Mouse (Mus musculus) stomach, embryonic 16.5 days (tissue): ENCODE measurements around the gene Pdzrn4. TPM values are rescaled to one million over a fixed set of nuclear protein-coding genes. Genes with fewer than 3 reads are reported as not detected.

Source experiments
- ATAC-seq: fragments of 200-750 bp; cut with Nextera tagmentation; 2 replicates; pipeline ENCODE4 v1.8.0; 2017; ENCODE audit warnings: moderate number of reproducible peaks, moderate TSS enrichment; ENCODE audit not compliant: insufficient read depth, low FRiP score
- H3K27ac ChIP-seq: fragments of 300-500 bp; sonication (generic); 2 replicates; pipeline ENCODE4 v1.5.1; 2014; ENCODE audit warnings: low read length
- H3K27me3 ChIP-seq: fragments of 300-500 bp; sonication (generic); 2 replicates; pipeline ENCODE4 v1.6.1; 2014; ENCODE audit warnings: low read length, control low read depth, mixed read lengths; ENCODE audit not compliant: control insufficient read depth, insufficient read depth
- H3K36me3 ChIP-seq: fragments of 300-500 bp; sonication (generic); 2 replicates; pipeline ENCODE4 v1.6.1; 2014; ENCODE audit warnings: low read length; ENCODE audit not compliant: control insufficient read depth, insufficient read depth
- H3K4me1 ChIP-seq: fragments of 300-500 bp; sonication (generic); 2 replicates; pipeline ENCODE4 v1.6.1; 2014; ENCODE audit warnings: low read length, control low read depth, mixed read lengths; ENCODE audit not compliant: control insufficient read depth, insufficient read depth
- H3K4me2 ChIP-seq: fragments of 300-500 bp; sonication (generic); 2 replicates; pipeline ENCODE4 v1.6.1; 2014; ENCODE audit warnings: low read depth, low read length, mixed read lengths
- H3K4me3 ChIP-seq: fragments of 300-500 bp; sonication (generic); replicated peaks from 2 replicates; pipeline ENCODE4 v1.5.1; 2014; ENCODE audit warnings: mild to moderate bottlenecking, low read length
- H3K9ac ChIP-seq: fragments of 300-500 bp; sonication (generic); 2 replicates; pipeline ENCODE4 v1.6.1; 2014; ENCODE audit warnings: low read length
- H3K9me3 ChIP-seq: fragments of 300-500 bp; sonication (generic); replicated peaks from 2 replicates; pipeline ENCODE4 v1.6.1; 2016; ENCODE audit warnings: low read length, control low read depth; ENCODE audit not compliant: control insufficient read depth
- WGBS: fragments of 180-500 bp; shearing (Covaris S2); extraction: QIAGEN DNeasy Blood & Tissue Kit; methylation state at CpG from one replicate; pipeline ENCODE4 v1.1.7; 2014; 5-methylcytosine and 5-hydroxymethylcytosine counted together
- polyA plus RNA-seq: library from polyadenylated mRNA; unstranded; fragments of >200 nt; fragmentation: Nextera tagmentation; extraction: Ambion mirVana; gene quantifications from 2 replicates; pipeline ENCODE4 v1.2.1, GENCODE M21; 2015

The Pdzrn4 gene
- polyA plus RNA-seq, 1 experiment from 2014 or later = 2.7 TPM

- H3K36me3 ChIP-seq = no peaks in the 10 kb centered on the region
- H3K4me3 ChIP-seq = no peak overlapping the region
- WGBS = 76% methylated on average over 6 of the region's 6 CpGs
- no peak overlapping the region for H3K4me2 ChIP-seq
- no peaks in the 10 kb centered on the region for H3K9me3 ChIP-seq
- ATAC-seq = no peak
- no peaks in the 10 kb centered on the region for H3K27me3 ChIP-seq
- H3K27ac ChIP-seq = no peak overlapping the region
- H3K4me1 ChIP-seq = no peaks in the 10 kb centered on the region
- H3K9ac ChIP-seq = no peak overlapping the region
These were observed 165.5 kb downstream of the Pdzrn4 start for GRCm38 (mm10) chr15:92562149-92562548.

- no peak for ATAC-seq
- Histone ChIP-seq H3K27ac (no peak overlapping the region), H3K4me1 (no peaks in the 10 kb centered on the region), H3K36me3 (no peaks in the 10 kb centered on the region), H3K4me2 (no peak overlapping the region), H3K27me3 (no peaks in the 10 kb centered on the region), H3K9ac (no peak overlapping the region), H3K9me3 (no peaks in the 10 kb centered on the region), H3K4me3 (no peak overlapping the region)
- WGBS = 63% methylated on average over 2 of the region's 2 CpGs
These were observed 166.9 kb downstream of the Pdzrn4 start for GRCm38 (mm10) chr15:92563576-92563975.

- no peaks in the 10 kb centered on the region for H3K9me3 ChIP-seq
- H3K27ac ChIP-seq = no peak overlapping the region
- no peak overlapping the region for H3K4me3 ChIP-seq
- no peak overlapping the region for H3K9ac ChIP-seq
- no peaks in the 10 kb centered on the region for H3K4me1 ChIP-seq
- H3K4me2 ChIP-seq = no peak overlapping the region
- WGBS = 69% methylated on average over 3 of the region's 3 CpGs
- no peaks in the 10 kb centered on the region for H3K36me3 ChIP-seq
- no peaks in the 10 kb centered on the region for H3K27me3 ChIP-seq
- no peak for ATAC-seq
These were observed 174.0 kb downstream of the Pdzrn4 start for GRCm38 (mm10) chr15:92570526-92571243.

GRCm38 (mm10) chr15:92571244-92571539 is 174.5 kb downstream of the Pdzrn4 start:
- WGBS = 39% methylated on average over 5 of the region's 5 CpGs
- no peak for ATAC-seq
- no peaks in the 10 kb centered on the region for H3K27me3 ChIP-seq

GRCm38 (mm10) chr15:92577476-92577875 is 180.8 kb downstream of the Pdzrn4 start:
- no peaks in the 10 kb centered on the region for H3K9me3 ChIP-seq
- no peaks in the 10 kb centered on the region for H3K4me1 ChIP-seq
- H3K36me3 ChIP-seq = no peaks in the 10 kb centered on the region
- H3K4me2 ChIP-seq = no peak overlapping the region
- H3K27me3 ChIP-seq = no peaks in the 10 kb centered on the region
- no peak overlapping the region for H3K9ac ChIP-seq
- no peak overlapping the region for H3K4me3 ChIP-seq
- ATAC-seq = no peak
- 46% methylated on average over 11 of the region's 11 CpGs for WGBS
- H3K27ac ChIP-seq = no peak overlapping the region

More at GRCm38 (mm10) chr15:92571244-92571539, 174.5 kb downstream of the Pdzrn4 start:
- Histone ChIP-seq H3K4me3 (no peak overlapping the region), H3K27ac (no peak overlapping the region), H3K4me1 (no peaks in the 10 kb centered on the region), H3K9me3 (no peaks in the 10 kb centered on the region), H3K4me2 (no peak overlapping the region), H3K9ac (no peak overlapping the region), H3K36me3 (no peaks in the 10 kb centered on the region)

- 59% methylated on average over 3 of the region's 3 CpGs for WGBS
- Histone ChIP-seq H3K4me2 (no peak overlapping the region), H3K27me3 (no peaks in the 10 kb centered on the region), H3K4me1 (no peaks in the 10 kb centered on the region), H3K9ac (no peak overlapping the region), H3K36me3 (no peaks in the 10 kb centered on the region), H3K4me3 (no peak overlapping the region), H3K9me3 (no peaks in the 10 kb centered on the region), H3K27ac (no peak overlapping the region)
- ATAC-seq = no peak
These were observed 183.5 kb downstream of the Pdzrn4 start for GRCm38 (mm10) chr15:92580217-92580616.

- 62% methylated on average over 9 of the region's 9 CpGs for WGBS
- ATAC-seq = no peak
- no peaks in the 10 kb centered on the region for H3K36me3 ChIP-seq
- no peaks in the 10 kb centered on the region for H3K9me3 ChIP-seq
- H3K9ac ChIP-seq = no peak overlapping the region
- H3K4me2 ChIP-seq = no peak overlapping the region
- H3K27me3 ChIP-seq = no peaks in the 10 kb centered on the region
- H3K4me1 ChIP-seq = no peaks in the 10 kb centered on the region
- H3K4me3 ChIP-seq = no peak overlapping the region
- no peak overlapping the region for H3K27ac ChIP-seq
These were observed 184.2 kb downstream of the Pdzrn4 start for GRCm38 (mm10) chr15:92580742-92581383.

- no peak overlapping the region for H3K27ac ChIP-seq
- ATAC-seq = no peak
- no peak overlapping the region for H3K9ac ChIP-seq
- no peak overlapping the region for H3K4me2 ChIP-seq
- no peaks in the 10 kb centered on the region for H3K4me1 ChIP-seq
- WGBS = 76% methylated on average over 14 of the region's 14 CpGs
- H3K4me3 ChIP-seq = no peak overlapping the region
- H3K36me3 ChIP-seq = no peaks in the 10 kb centered on the region
- no peaks in the 10 kb centered on the region for H3K9me3 ChIP-seq
- no peaks in the 10 kb centered on the region for H3K27me3 ChIP-seq
These were observed 187.9 kb downstream of the Pdzrn4 start for GRCm38 (mm10) chr15:92584357-92585138.

- no peaks in the 10 kb centered on the region for H3K36me3 ChIP-seq
- H3K9ac ChIP-seq = no peak overlapping the region
- H3K4me1 ChIP-seq = no peaks in the 10 kb centered on the region
- H3K9me3 ChIP-seq = no peaks in the 10 kb centered on the region
- WGBS = 85% methylated on average over 1 of the region's 1 CpGs
- no peak for ATAC-seq
- H3K27ac ChIP-seq = no peak overlapping the region
- H3K27me3 ChIP-seq = no peaks in the 10 kb centered on the region
- H3K4me2 ChIP-seq = no peak overlapping the region
- H3K4me3 ChIP-seq = no peak overlapping the region
These were observed 190.8 kb downstream of the Pdzrn4 start for GRCm38 (mm10) chr15:92587431-92587830.
